Mouse (Mus musculus): ENCODE measurements around the gene 2610044O15Rik8. TPM values are rescaled to one million over a fixed set of nuclear protein-coding genes. Genes with fewer than 3 reads are reported as not detected.
"Not testable (repeated sequence)": the region's sequence is repeated elsewhere in the genome, so short reads cannot be mapped to it uniquely, and the experiment has no call there.

2610044O15Rik8 gene
- 16.7 and 23.5 TPM in 2 replicates for polyA plus RNA-seq (2011; ENCODE audit: insufficient read length, low read depth, missing spikeins)

DNA sequence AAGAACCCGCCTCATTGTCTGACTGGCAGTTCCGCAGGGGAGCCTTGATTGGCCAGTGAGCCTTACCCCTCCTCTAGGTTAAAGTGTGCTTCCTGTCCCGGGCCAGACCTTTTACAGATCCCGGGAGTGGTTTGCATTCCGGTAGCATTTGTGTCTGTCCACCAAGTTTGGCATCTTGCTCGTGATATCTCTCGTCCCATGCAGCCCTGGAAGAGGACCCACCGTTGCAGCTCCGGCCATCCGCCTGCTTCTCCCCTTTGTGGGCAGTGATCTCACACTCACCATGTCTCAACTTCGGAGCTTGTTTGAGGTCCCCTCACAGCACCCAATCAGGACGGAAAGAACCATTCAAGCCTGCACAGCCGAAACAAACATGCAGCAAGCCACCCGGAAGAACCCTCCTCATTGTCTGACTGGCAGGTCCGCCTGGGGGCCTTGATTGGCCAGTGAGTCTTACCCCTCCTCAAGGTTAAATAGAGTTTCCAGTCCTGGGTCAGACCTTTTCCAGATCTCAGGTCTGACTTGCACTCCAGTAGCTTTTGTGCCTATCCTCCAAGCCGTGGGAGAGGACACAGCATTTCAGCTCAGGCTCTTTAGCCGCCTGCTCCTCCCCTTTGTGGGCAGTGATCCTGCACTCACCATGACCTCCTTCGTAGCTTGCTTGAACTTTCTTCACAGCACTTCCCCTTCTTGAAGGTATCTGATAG lies at the start of gene 2610044O15Rik8:
Gene 2610044O15Rik8 (minus strand): TSS at position 380 of the 707 bp plus-strand sequence.
- peak within 1 kb of the TSS; percentile 86 for H3K27ac ChIP-seq (ENCODE audit: insufficient read depth, low read length)
- H3K4me1 ChIP-seq (ENCODE audit: control insufficient read depth, insufficient read depth, low read length) = peaks cover 3% of the 10 kb centered on the region; the same call in 1 of the 2 replicates
- H3K4me3 ChIP-seq (ENCODE audit: insufficient read depth, low read length) = peak within 1 kb of the TSS; percentile 75
- TF ChIP-seq CTCF (IDR thresholded peaks at IDR 0.05; ENCODE audit: borderline replicate concordance, insufficient read depth, low read length) (no peak), POLR2A (IDR thresholded peaks at IDR 0.05; ENCODE audit: low read depth, low read length) (peak; percentile 78)

DNA sequence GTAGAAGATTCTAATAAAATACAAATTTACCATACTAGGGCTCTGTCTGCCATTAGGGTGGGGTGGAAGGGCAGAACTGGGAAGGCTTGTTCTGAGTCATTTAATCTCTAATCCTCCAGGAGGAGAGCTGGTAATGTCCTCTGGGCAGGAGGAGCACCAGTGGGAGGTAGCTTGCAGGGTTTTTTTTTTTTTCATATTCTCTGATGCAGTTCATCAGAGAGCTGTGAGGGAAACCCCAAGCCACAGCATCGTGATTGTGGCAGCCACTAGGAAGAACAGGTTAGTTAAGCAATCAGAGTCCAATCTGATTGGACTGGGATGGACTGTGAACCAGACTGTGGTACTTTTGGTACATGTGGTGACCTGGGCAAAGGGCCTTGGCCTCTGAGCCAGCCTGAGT lies 31.7 kb upstream of the 2610044O15Rik8 start:
- Histone ChIP-seq H3K4me1 (ENCODE audit: control insufficient read depth, insufficient read depth, low read length) (no peaks in the 10 kb centered on the region), H3K27ac (ENCODE audit: insufficient read depth, low read length) (no peak overlapping the region), H3K4me3 (ENCODE audit: insufficient read depth, low read length) (no peak overlapping the region)
- TF ChIP-seq CTCF (IDR thresholded peaks at IDR 0.05; ENCODE audit: borderline replicate concordance, insufficient read depth, low read length) = no peak
- TF ChIP-seq POLR2A (IDR thresholded peaks at IDR 0.05; ENCODE audit: low read depth, low read length) = no peak

DNA sequence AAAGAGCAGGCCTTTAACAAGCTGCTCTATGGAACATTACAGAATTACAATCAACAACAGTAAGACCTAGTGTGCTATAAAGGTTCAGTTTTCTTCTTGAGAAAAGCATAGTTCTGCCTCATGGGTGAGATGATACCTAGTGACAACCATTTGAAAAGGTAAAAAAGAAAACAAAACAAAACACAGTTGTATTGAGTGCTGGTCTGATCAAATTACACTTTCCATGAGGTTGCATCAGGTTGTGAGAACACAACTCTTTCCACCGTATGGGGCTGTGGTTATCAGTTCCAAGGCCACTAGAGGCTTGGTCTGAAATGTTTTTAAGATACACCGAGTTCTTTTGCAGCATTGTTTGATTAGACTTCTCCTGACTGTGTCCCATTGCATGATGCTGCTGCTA lies 30.1 kb upstream of the 2610044O15Rik8 start:
- no peaks in the 10 kb centered on the region for H3K4me1 ChIP-seq (ENCODE audit: control insufficient read depth, insufficient read depth, low read length)
- TF ChIP-seq CTCF (IDR thresholded peaks at IDR 0.05; ENCODE audit: borderline replicate concordance, insufficient read depth, low read length) = no peak
- no peak for TF ChIP-seq POLR2A (IDR thresholded peaks at IDR 0.05; ENCODE audit: low read depth, low read length)
- no peak overlapping the region for H3K27ac ChIP-seq (ENCODE audit: insufficient read depth, low read length)
- peak overlapping the region; percentile 70; the same call in 1 of the 2 replicates for H3K4me3 ChIP-seq (ENCODE audit: insufficient read depth, low read length)

DNA sequence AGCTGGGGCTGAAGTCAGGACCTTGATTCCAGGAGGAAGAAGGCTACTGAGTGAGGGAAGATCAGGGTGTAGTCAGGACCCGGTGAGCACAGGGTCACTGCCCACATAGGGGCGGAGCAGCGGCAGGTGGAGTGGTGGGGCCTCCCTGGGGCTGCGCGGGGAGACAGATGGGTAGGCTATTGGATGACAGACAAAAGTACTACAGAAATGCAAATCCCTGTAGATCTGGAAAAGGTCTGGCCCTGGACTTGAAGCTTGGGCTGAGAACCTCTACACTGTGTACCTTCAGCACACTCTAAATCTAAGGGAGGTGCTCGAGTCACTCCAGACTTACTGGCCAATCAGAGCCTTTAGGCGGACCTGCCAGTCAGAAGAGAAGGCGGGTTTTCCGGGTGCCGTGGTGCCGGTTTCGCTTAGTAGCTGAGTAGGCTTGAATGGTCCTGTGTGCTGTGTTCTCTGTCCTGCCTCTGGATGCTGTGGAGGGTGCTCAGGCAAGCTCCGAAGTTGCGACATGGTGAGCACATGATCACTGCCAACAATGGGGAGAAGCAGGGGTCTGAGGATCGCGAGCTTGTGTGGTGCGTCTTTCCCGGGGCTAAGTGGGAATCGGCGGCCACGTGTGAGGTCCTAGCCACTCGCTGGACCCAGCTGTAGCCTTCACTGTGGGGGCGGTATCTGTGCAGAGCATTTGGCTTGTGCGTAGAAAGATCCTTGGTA lies 29.2 kb upstream of the 2610044O15Rik8 start:
- H3K27ac ChIP-seq (ENCODE audit: insufficient read depth, low read length) = 0 out of 2 replicates have a peak overlapping the region, but pooled peaks have one; percentile 42
- H3K4me1 ChIP-seq (ENCODE audit: control insufficient read depth, insufficient read depth, low read length) = not testable (repeated sequence)
- TF ChIP-seq POLR2A (IDR thresholded peaks at IDR 0.05; ENCODE audit: low read depth, low read length) = peak; percentile 56

DNA sequence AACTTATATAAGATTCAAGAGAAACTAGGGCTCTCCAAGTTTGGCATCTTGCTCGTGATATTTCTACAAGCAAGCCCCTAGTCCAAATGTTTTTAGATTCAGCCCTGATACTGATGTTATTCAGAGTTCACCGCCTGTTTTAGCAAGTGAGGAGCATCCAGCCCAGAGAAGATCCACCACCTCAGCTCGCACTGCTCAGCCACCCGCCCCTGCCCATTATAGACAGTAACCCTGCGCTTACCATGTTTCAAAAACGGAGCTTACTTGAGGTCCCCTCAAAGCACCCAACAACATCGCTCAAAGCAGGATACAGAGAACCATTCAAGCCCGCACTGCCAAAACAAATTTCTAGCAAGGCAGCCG lies 561 bp downstream of the 2610044O15Rik8 start:
- no peak for TF ChIP-seq CTCF (IDR thresholded peaks at IDR 0.05; ENCODE audit: borderline replicate concordance, insufficient read depth, low read length)
- no peak for TF ChIP-seq POLR2A (IDR thresholded peaks at IDR 0.05; ENCODE audit: low read depth, low read length)
- Histone ChIP-seq H3K4me3 (ENCODE audit: insufficient read depth, low read length) (peak overlapping the region; percentile 75), H3K27ac (ENCODE audit: insufficient read depth, low read length) (0 out of 2 replicates have a peak overlapping the region, but pooled peaks have one; percentile 10), H3K4me1 (ENCODE audit: control insufficient read depth, insufficient read depth, low read length) (peaks cover 3% of the 10 kb centered on the region; the same call in 1 of the 2 replicates)

More for the DNA sequence above, 29.2 kb upstream of the 2610044O15Rik8 start:
- H3K4me3 ChIP-seq (ENCODE audit: insufficient read depth, low read length) = peak overlapping the region; percentile 70

Other genes starting within 250 kb of the 2610044O15Rik8 start
- gene Ccdc7a, start 168.9 kb downstream of the 2610044O15Rik8 start, polyA plus RNA-seq (2011; ENCODE audit: insufficient read length, low read depth, missing spikeins) = not detected in 2 replicates
- not detected in 2 replicates for gene Ccdc7b, start 167.3 kb downstream of the 2610044O15Rik8 start, polyA plus RNA-seq (2011; ENCODE audit: insufficient read length, low read depth, missing spikeins)
- not detected in 2 replicates for gene Gm10999, start 102.7 kb downstream of the 2610044O15Rik8 start, polyA plus RNA-seq (2011; ENCODE audit: insufficient read length, low read depth, missing spikeins)